Mouse (Mus musculus) hindlimb bud, embryonic 11.5 days (tissue): ENCODE data around the gene Tjp1.

Source experiments
- DNase-seq: peaks from one replicate; pipeline ENCODE4 v3.0.0-alpha.2; 2012; ENCODE audit warnings: low read depth, low spot score; ENCODE audit errors: extremely low spot score

The Tjp1 gene

GRCm38 (mm10) chr7:65393704-65394452, 133.7 kb downstream of the Tjp1 start:
- DNase-seq = no peak

DNA sequence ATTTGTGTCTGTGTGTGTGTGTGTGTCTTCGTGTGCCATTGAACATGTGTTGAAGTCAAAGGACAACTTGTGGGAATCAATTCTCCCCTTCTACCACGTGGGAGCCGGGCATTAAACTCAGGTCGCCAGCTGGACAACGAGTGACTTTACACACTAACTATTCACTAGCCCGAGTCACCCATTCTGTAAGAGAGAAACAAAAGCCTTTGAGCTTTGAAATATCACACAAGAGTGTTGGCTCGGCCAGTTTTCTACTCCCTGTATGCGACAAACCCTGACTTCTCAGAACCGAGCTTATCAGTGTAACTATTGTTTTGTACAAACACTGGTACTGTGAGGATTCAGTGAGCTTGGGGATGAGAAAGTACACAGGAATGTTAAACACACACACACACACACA, 134.6 kb downstream of the Tjp1 start:
- no peak for DNase-seq

- DNase-seq = no peak
Observed at GRCm38 (mm10) chr7:65389539-65389938, 138.0 kb downstream of the Tjp1 start.

GRCm38 (mm10) chr7:65388243-65389013, 139.2 kb downstream of the Tjp1 start:
- DNase-seq = no peak

- DNase-seq = no peak
Observed at GRCm38 (mm10) chr7:65387560-65388175, 139.9 kb downstream of the Tjp1 start.

DNA sequence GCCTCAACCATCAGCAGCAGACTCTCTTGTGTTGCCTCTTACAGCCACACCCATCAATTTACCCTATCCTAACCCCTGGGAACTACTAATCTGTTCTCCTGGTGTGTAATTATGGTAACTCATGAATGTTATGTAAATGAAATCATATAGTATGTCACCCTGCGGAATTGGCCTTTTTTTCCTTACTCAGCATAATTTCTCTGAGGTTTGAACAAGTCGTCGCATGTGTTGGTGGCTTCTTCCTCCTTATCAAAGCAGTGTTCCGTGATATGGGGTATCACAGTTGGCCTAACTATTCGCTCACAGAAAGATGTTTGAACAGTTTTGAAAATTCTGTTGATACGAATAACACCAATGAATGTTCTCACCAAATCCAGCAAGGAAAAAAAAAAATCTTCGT, 142.8 kb downstream of the Tjp1 start:
- DNase-seq = no peak

GRCm38 (mm10) chr7:65382515-65383283, 144.9 kb downstream of the Tjp1 start:
- DNase-seq = no peak

GRCm38 (mm10) chr7:65381896-65382295, 145.7 kb downstream of the Tjp1 start:
- DNase-seq = no peak

DNA sequence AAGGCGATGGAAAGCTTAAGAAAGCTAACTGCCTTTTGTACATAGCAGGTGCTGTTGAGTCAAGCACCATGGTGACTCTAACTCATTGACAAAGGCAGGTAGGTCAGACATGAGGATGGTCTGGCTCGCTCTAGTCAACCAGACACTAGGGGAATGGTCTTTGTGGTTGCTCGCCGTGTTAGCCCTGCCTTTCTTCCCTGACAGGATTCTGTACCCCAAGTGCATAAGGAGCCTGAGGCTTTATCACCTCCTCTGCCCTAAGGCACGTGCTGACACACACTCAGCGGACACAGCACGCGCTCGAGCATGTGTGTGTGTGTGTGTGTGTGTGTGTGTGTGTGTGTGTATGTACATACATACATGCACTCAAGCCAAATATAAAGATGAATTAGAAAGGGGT, 146.9 kb downstream of the Tjp1 start:
- no peak for DNase-seq

DNA sequence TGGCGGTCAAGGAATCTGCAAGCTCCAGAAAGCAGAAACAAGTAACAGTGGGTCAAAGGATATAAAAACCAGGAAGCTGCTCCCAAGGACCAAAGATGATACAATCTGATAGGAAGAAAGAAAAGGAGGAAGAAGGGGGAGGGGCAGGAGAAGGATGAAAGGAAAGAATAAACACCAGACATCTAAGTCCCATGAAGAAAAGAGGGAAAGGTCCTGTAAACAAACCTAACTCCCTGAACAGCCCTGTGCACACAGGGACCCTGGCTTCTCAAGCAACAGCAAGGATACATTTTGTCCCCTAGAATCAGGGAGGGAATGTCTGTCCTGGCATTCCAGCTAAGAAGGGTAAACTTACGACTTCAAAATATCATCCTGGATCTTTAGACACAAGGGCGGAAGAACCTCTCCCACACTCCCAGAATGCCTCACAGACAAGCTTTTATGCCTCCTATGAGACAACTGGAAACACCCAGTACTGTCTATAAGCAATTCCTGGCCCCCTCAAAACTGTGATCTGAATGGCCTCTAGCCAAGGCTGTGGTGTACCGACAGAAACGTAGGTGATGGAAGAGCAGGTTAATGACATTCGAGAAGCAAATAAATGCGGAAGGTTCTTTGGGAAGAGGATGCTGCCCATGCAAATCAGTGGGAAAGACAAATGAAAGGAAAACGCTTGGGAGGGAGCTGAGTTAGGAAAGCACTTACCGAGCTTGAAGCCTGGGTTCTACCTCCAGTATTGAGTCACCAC, 148.6 kb downstream of the Tjp1 start:
- DNase-seq = no peak

- DNase-seq = no peak
Observed at GRCm38 (mm10) chr7:65377521-65377920, 150.1 kb downstream of the Tjp1 start.

- no peak for DNase-seq
Observed at GRCm38 (mm10) chr7:65375621-65376020, 152.0 kb downstream of the Tjp1 start.

DNA sequence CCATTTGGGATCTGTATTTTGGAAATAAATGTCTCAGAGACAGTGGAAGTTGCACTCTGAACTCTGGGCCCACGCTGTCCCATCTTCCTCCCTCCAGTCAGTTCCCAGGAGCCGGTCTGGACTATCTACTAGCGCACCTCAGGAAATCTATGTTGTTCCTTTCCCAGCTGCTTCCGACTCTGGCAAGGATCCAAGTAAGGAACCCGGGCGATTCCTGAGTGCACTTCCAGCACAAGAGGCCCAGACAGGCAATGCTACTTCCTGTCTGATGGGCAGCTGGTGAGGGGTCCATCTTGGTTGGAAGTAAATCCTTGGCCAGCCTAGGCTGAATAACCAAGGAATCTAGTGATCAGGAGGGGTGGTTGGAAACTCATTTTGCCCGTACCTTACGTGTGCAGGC, 152.4 kb downstream of the Tjp1 start:
- no peak for DNase-seq

- no peak for DNase-seq
Observed at GRCm38 (mm10) chr7:65373336-65373735, 154.2 kb downstream of the Tjp1 start.

DNA sequence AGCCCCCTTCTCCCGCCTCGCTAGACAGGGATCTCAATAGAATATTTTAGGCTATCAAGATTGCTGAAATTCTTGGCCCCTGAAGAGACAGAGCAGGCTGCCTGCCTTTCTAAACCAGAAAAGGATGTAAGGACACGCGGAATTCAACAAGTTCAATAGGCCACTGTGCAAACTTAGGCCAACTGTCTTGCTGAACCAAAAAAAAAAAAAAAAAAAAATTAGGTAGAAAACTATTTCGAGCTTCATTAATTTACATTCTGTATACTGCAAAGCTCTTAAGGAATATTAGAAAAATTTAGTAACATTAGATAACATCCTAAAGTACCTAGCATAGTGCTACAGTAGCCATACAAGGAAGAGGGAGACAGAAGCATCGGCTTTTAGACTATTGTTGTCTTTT, 155.8 kb downstream of the Tjp1 start:
- no peak for DNase-seq

- DNase-seq = no peak
Observed at GRCm38 (mm10) chr7:65370787-65371616, 156.6 kb downstream of the Tjp1 start.

DNA sequence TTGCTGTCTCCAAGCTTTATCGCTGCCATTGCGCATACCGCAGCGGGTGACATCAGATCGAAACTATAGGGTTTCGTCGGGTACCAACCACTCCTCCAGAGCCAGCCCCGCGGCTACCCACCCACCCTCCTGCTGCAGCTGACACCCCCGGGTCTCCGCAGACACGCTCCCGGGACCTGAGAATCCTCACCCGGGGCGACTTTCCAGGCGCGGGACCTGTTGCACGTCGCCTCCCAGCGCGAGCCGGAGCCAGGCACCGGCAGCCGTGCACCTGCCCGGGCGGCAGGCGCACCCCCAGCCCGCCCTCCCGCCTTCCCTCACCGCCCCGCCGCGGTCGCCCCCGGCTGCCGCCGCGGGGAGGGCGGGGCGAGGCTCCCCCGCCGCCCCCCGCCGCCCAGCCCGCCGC, 157.2 kb downstream of the Tjp1 start:
- DNase-seq = no peak

DNA sequence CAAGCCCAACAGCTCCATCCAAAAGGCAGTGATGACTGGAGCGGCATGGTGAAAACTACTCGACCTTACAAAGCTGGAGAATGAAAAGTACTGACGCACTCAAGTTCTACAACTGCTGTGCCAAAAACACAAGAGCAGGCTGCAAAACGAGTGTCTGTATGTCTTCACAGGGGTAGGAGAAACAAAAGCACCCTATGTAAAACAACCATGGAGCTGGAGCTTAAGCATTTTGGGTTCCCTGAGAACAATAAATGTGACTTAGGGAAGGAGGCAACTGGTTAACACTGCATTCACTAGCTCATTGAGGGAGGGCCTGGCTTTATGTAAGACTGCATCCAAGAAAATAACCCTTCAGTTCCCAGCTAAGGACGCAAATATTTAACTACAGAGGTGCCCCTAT, 158.5 kb downstream of the Tjp1 start:
- no peak for DNase-seq

GRCm38 (mm10) chr7:65367386-65368245, 160.0 kb downstream of the Tjp1 start:
- DNase-seq = no peak
